Mouse (Mus musculus): ENCODE measurements around the gene Ciao2b. TPM values are rescaled to one million over a fixed set of nuclear protein-coding genes. Genes with fewer than 3 reads are reported as not detected.

Gene Ciao2b
- polyA plus RNA-seq, 1 experiment from 2014 or later = 107 TPM

- H3K36me3 ChIP-seq = no peaks in the 10 kb centered on the region
- no peaks in the 10 kb centered on the region for H3K9me3 ChIP-seq (replicated peaks)
- peaks cover 3% of the 10 kb centered on the region; the same call in 1 of the 2 replicates for H3K4me1 ChIP-seq
- DNase-seq (ENCODE audit: low spot score) = no peak
- no peaks in the 10 kb centered on the region for H3K27me3 ChIP-seq (ENCODE audit: low read depth, poor library complexity, severe bottlenecking)
- H3K4me3 ChIP-seq = no peak overlapping the region
- WGBS = 71% methylated on average over 8 of the region's 8 CpGs
- no peak overlapping the region for H3K27ac ChIP-seq (replicated peaks)
Measured at GRCm38 (mm10) chr8:104609222-104609621, 32.5 kb downstream of the Ciao2b start.

- 73% methylated on average over 2 of the region's 2 CpGs for WGBS
- Histone ChIP-seq H3K4me3 (no peak overlapping the region), H3K27ac (replicated peaks) (no peak overlapping the region), H3K27me3 (ENCODE audit: low read depth, poor library complexity, severe bottlenecking) (peaks cover 6% of the 10 kb centered on the region; the same call in 1 of the 2 replicates), H3K9me3 (replicated peaks) (no peaks in the 10 kb centered on the region), H3K36me3 (no peaks in the 10 kb centered on the region), H3K4me1 (peaks cover 3% of the 10 kb centered on the region; the same call in 1 of the 2 replicates)
- DNase-seq (ENCODE audit: low spot score) = no peak
Measured at GRCm38 (mm10) chr8:104607944-104608343, 33.8 kb downstream of the Ciao2b start.

- whole genome bisulfite sequencing = 53% methylated on average over 6 of the region's 6 CpGs
- H3K27ac ChIP-seq (replicated peaks) = no peak overlapping the region
- H3K36me3 ChIP-seq = no peaks in the 10 kb centered on the region
- no peaks in the 10 kb centered on the region for H3K9me3 ChIP-seq (replicated peaks)
- no peak overlapping the region for H3K4me3 ChIP-seq
- no peak for DNase-seq (ENCODE audit: low spot score)
- peaks cover 16% of the 10 kb centered on the region for H3K4me1 ChIP-seq
- H3K27me3 ChIP-seq (ENCODE audit: low read depth, poor library complexity, severe bottlenecking) = peaks cover 8% of the 10 kb centered on the region
Measured at GRCm38 (mm10) chr8:104606329-104606728, 35.4 kb downstream of the Ciao2b start.

GRCm38 (mm10) chr8:104603245-104603593, 38.5 kb downstream of the Ciao2b start:
- Histone ChIP-seq H3K27me3 (ENCODE audit: low read depth, poor library complexity, severe bottlenecking) (peaks cover 17% of the 10 kb centered on the region), H3K27ac (replicated peaks) (no peak overlapping the region), H3K9me3 (replicated peaks) (no peaks in the 10 kb centered on the region), H3K4me1 (peaks cover 21% of the 10 kb centered on the region), H3K36me3 (no peaks in the 10 kb centered on the region), H3K4me3 (no peak overlapping the region)
- WGBS = 69% methylated on average over 4 of the region's 4 CpGs
- no peak for DNase-seq (ENCODE audit: low spot score)

GRCm38 (mm10) chr8:104602468-104603244, 39.1 kb downstream of the Ciao2b start:
- Histone ChIP-seq H3K9me3 (replicated peaks) (no peaks in the 10 kb centered on the region), H3K27me3 (ENCODE audit: low read depth, poor library complexity, severe bottlenecking) (peaks cover 17% of the 10 kb centered on the region), H3K27ac (replicated peaks) (no peak overlapping the region), H3K36me3 (no peaks in the 10 kb centered on the region), H3K4me3 (peak overlapping the region; percentile 38), H3K4me1 (peaks cover 21% of the 10 kb centered on the region)
- DNase-seq (ENCODE audit: low spot score) = peak; percentile 89
- WGBS = 21% methylated on average over 21 of the region's 21 CpGs

GRCm38 (mm10) chr8:104601941-104602371, 39.8 kb downstream of the Ciao2b start:
- H3K4me3 ChIP-seq = peak overlapping the region; percentile 38
- 1% methylated on average over 12 of the region's 12 CpGs for WGBS

GRCm38 (mm10) chr8:104601386-104601785, 40.4 kb downstream of the Ciao2b start:
- H3K9me3 ChIP-seq (replicated peaks) = no peaks in the 10 kb centered on the region
- H3K27me3 ChIP-seq (ENCODE audit: low read depth, poor library complexity, severe bottlenecking) = peaks cover 17% of the 10 kb centered on the region
- peak overlapping the region; percentile 38; the same call in 1 of the 2 replicates for H3K4me3 ChIP-seq
- WGBS = 21% methylated on average over 7 of the region's 7 CpGs
- peaks cover 8% of the 10 kb centered on the region for H3K36me3 ChIP-seq
- no peak overlapping the region; the same call in 1 of the 2 replicates for H3K27ac ChIP-seq (replicated peaks)
- peaks cover 21% of the 10 kb centered on the region for H3K4me1 ChIP-seq
- peak; percentile 23 for DNase-seq (ENCODE audit: low spot score)

More at GRCm38 (mm10) chr8:104601941-104602371, 39.8 kb downstream of the Ciao2b start:
- H3K27me3 ChIP-seq (ENCODE audit: low read depth, poor library complexity, severe bottlenecking) = peaks cover 17% of the 10 kb centered on the region
- H3K27ac ChIP-seq (replicated peaks) = no peak overlapping the region; the same call in 1 of the 2 replicates
- H3K4me1 ChIP-seq = peaks cover 21% of the 10 kb centered on the region
- DNase-seq (ENCODE audit: low spot score) = peak; percentile 45
- H3K36me3 ChIP-seq = peaks cover 3% of the 10 kb centered on the region
- H3K9me3 ChIP-seq (replicated peaks) = no peaks in the 10 kb centered on the region

- Histone ChIP-seq H3K27me3 (ENCODE audit: low read depth, poor library complexity, severe bottlenecking) (peaks cover 15% of the 10 kb centered on the region), H3K27ac (replicated peaks) (no peak overlapping the region), H3K4me3 (no peak overlapping the region), H3K9me3 (replicated peaks) (no peaks in the 10 kb centered on the region), H3K4me1 (peaks cover 21% of the 10 kb centered on the region), H3K36me3 (peaks cover 37% of the 10 kb centered on the region)
- 78% methylated on average over 6 of the region's 6 CpGs for WGBS
- no peak for DNase-seq (ENCODE audit: low spot score)
Measured at GRCm38 (mm10) chr8:104598496-104598895, 43.3 kb downstream of the Ciao2b start.

- Histone ChIP-seq H3K27me3 (ENCODE audit: low read depth, poor library complexity, severe bottlenecking) (peaks cover 12% of the 10 kb centered on the region), H3K27ac (replicated peaks) (no peak overlapping the region), H3K9me3 (replicated peaks) (no peaks in the 10 kb centered on the region), H3K4me3 (no peak overlapping the region), H3K4me1 (peaks cover 21% of the 10 kb centered on the region), H3K36me3 (peaks cover 39% of the 10 kb centered on the region)
- WGBS = 89% methylated on average over 6 of the region's 6 CpGs
- DNase-seq (ENCODE audit: low spot score) = no peak
Measured at GRCm38 (mm10) chr8:104597656-104598055, 44.1 kb downstream of the Ciao2b start.

GRCm38 (mm10) chr8:104595773-104596536, 45.8 kb downstream of the Ciao2b start:
- WGBS = 90% methylated on average over 21 of the region's 21 CpGs
- Histone ChIP-seq H3K27ac (replicated peaks) (no peak overlapping the region), H3K36me3 (peaks cover 39% of the 10 kb centered on the region), H3K27me3 (ENCODE audit: low read depth, poor library complexity, severe bottlenecking) (peaks cover 5% of the 10 kb centered on the region; the same call in 1 of the 2 replicates), H3K9me3 (replicated peaks) (no peaks in the 10 kb centered on the region), H3K4me1 (peaks cover 19% of the 10 kb centered on the region), H3K4me3 (no peak overlapping the region)
- no peak for DNase-seq (ENCODE audit: low spot score)

- H3K27me3 ChIP-seq (ENCODE audit: low read depth, poor library complexity, severe bottlenecking) = no peaks in the 10 kb centered on the region
- H3K9me3 ChIP-seq (replicated peaks) = no peaks in the 10 kb centered on the region
- no peak for DNase-seq (ENCODE audit: low spot score)
- peaks cover 21% of the 10 kb centered on the region for H3K4me1 ChIP-seq
- H3K4me3 ChIP-seq = no peak overlapping the region
- H3K36me3 ChIP-seq = peaks cover 39% of the 10 kb centered on the region
- H3K27ac ChIP-seq (replicated peaks) = no peak overlapping the region
- 95% methylated on average over 19 of the region's 19 CpGs for WGBS
Measured at GRCm38 (mm10) chr8:104594611-104595362, 47.0 kb downstream of the Ciao2b start.

GRCm38 (mm10) chr8:104593536-104594325, 48.0 kb downstream of the Ciao2b start:
- no peaks in the 10 kb centered on the region for H3K27me3 ChIP-seq (ENCODE audit: low read depth, poor library complexity, severe bottlenecking)
- H3K4me1 ChIP-seq = peaks cover 21% of the 10 kb centered on the region
- H3K36me3 ChIP-seq = peaks cover 39% of the 10 kb centered on the region
- no peaks in the 10 kb centered on the region for H3K9me3 ChIP-seq (replicated peaks)
- no peak overlapping the region for H3K4me3 ChIP-seq
- no peak overlapping the region for H3K27ac ChIP-seq (replicated peaks)
- no peak for DNase-seq (ENCODE audit: low spot score)
- WGBS = 96% methylated on average over 31 of the region's 31 CpGs

All from midbrain, embryonic 10.5 days (tissue).